Mouse (Mus musculus) ovary, postnatal 14 days (tissue): ENCODE measurements around the gene Phgr1.

Experiments
- DNase-seq: peaks from one replicate; pipeline ENCODE4 v3.0.0; 2022; ENCODE audit warnings: low spot score

Gene Phgr1

DNA sequence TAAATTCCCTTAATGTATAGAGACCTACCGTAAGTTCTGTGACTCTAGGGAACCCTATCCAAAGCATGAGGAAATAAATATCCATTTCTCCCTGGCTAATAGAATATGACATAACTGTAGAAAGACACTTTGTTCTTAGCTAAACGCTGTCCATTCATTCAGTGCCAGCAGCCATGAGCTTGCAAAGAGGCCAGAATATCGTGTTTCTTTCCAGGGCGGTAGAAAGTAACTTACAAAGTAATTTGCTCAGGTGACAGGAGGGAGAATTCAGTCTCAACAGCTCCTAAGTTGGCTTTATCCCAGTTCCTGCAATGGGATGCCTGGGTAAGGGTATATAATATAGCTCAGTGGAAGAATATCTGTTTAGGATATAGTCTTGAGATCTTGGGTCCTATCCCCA is 51.8 kb downstream of the Phgr1 start:
- no peak for DNase-seq
